Mouse (Mus musculus): ENCODE results near the gene 4930558C23Rik. TPM values are rescaled to one million over a fixed set of nuclear protein-coding genes. Genes with fewer than 3 reads are reported as not detected.
"Not testable (repeated sequence)": the region's sequence is repeated elsewhere in the genome, so short reads cannot be mapped to it uniquely, and the experiment has no call there.

4930558C23Rik gene
- polyA plus RNA-seq (2012; rRNA removed): not detected in 2 replicates

DNA sequence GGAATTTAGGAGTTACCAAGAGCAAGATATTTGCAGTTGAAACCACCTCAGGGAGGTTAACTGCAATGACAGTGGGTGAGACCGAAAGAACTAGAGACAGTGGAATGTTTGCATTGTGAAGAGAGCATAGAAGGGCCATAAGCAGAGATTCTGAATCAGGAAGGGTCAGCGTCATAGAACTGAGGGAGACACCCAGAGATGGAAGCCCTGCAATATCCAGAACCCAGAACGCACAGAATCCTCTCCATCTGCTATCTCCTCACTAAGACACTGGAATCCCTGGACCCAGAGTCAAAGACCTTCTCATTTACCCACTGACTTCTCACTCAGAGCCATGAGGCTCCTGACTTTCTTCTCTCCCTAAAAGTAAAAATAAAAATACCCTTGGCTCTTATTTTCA is at the start of gene 4930558C23Rik:
TSS of gene 4930558C23Rik (minus strand) at position 101 of the 400 bp plus-strand sequence.
- no peak for DNase-seq (ENCODE audit: extremely low spot score in 1 of 2, low spot score in 1 of 2)

DNA sequence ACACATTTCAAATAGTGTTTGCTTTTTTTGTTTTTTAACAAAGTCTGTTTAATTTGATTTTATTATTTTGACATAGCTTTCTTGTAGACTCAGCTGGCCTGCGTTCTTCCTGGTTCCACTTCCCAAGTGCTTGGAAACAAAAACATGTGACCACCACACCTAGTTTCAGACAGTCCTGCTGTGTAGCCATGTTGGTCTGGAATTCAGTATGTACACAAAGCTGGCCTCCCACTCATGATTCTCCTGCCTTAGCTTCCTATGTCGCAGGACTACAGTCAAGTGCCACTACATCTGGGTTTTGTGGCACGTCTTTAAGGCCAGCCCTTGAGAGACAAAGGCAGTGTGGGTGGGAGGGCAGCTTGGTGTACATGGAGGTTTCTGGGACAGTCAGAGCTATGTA is 48.3 kb upstream of the 4930558C23Rik start:
- DNase-seq (ENCODE audit: extremely low spot score in 1 of 2, low spot score in 1 of 2): no peak

- peak in 1 of 2 experiments; percentile 67 for DNase-seq (ENCODE audit: extremely low spot score in 1 of 2, low spot score in 1 of 2)
Measured at GRCm38 (mm10) chr3:95450408-95450807, 47.8 kb upstream of the 4930558C23Rik start.

- no peak for DNase-seq (ENCODE audit: extremely low spot score in 1 of 2, low spot score in 1 of 2)
Measured at GRCm38 (mm10) chr3:95445311-95445710, 42.7 kb upstream of the 4930558C23Rik start.

DNA sequence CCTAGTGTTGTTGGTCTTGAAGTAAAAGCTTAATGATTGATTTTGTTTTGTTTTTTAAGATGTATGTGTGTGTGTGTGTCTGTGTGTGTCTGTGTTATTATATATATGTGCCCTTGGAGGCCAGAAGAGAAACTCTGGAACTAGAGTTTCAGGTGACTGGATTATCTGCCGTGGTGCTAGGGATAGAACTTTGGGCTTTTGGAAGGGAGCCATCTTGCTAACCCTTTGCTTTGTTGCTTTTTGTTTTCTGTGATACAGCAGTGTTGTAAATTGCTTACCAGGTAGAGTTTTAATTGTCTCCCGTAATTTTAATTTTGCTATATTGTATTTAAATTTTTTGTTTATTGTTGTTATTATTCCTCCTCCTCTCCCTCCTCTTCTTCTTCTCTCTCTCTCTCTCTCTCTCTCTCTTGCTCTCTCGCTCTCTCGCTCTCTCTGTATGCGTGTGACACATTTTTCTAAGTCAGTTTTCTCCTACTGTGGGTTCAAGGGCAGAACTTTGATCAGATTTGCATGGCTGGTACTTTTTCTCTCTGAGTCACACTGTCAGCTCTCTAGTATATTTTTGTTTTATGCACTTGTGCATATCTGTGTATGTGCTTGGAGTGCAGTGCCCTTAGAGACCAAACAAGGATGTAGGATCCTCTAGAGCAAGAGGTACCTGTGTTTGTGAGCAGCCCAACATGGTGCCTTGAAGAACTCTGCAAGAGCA is 39.9 kb upstream of the 4930558C23Rik start:
- DNase-seq (ENCODE audit: extremely low spot score in 1 of 2, low spot score in 1 of 2): no peak

DNA sequence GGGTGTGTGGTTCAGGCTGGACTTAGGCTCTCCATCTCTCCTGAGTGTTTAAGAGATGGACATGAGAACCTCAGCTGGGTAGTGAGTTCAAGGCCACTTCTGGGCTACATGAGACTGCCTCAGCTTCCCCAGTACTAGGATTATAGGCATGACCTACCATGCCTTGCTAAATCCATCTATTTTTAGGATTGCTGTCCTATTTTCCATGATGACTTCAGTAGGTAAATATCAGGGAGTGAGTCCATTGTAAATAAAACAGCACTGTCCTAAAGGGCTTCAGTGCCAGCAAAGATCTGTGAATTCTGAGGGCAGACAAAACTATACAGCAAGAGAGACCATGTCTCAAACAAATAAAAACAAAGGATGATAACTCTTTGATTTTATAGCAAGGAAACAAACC is 37.0 kb upstream of the 4930558C23Rik start:
- DNase-seq (ENCODE audit: extremely low spot score in 1 of 2, low spot score in 1 of 2): no peak

GRCm38 (mm10) chr3:95438636-95439035 is 36.0 kb upstream of the 4930558C23Rik start:
- not testable (repeated sequence) for DNase-seq (ENCODE audit: extremely low spot score in 1 of 2, low spot score in 1 of 2)

- no peak for DNase-seq (ENCODE audit: extremely low spot score in 1 of 2, low spot score in 1 of 2)
Measured at GRCm38 (mm10) chr3:95435561-95435960, 32.9 kb upstream of the 4930558C23Rik start.

GRCm38 (mm10) chr3:95434983-95435370 is 32.3 kb upstream of the 4930558C23Rik start:
- DNase-seq (ENCODE audit: extremely low spot score in 1 of 2, low spot score in 1 of 2): no peak

GRCm38 (mm10) chr3:95434136-95434982 is 31.7 kb upstream of the 4930558C23Rik start, which contains the start of gene Arnt:
Arnt (plus strand) TSS chr3:95434388.
- DNase-seq (ENCODE audit: extremely low spot score in 1 of 2, low spot score in 1 of 2): peak; percentile 88 to 91

- DNase-seq (ENCODE audit: extremely low spot score in 1 of 2, low spot score in 1 of 2): no peak
Measured at GRCm38 (mm10) chr3:95433301-95433915, 30.8 kb upstream of the 4930558C23Rik start.

GRCm38 (mm10) chr3:95428423-95428822 is 25.8 kb upstream of the 4930558C23Rik start:
- DNase-seq (ENCODE audit: extremely low spot score in 1 of 2, low spot score in 1 of 2): not testable (repeated sequence)

DNA sequence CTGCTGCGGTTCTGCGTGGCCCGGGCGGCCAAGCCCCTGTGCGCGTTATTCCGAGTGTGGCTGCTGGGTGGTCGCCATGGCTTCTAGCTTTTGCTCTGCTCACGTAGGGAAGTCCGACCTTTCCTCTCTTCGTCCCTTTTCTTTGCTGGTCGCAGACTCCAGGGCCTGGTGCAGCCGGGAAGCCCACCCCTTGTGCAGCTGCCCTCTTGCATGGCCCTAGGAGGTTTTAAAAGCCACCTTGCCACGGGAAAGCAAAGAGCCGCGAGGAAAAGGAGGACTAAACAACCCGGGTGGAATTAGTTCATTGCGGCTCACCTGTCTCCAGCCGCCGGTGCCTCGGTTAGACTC is 25.2 kb upstream of the 4930558C23Rik start:
- DNase-seq (ENCODE audit: extremely low spot score in 1 of 2, low spot score in 1 of 2): not testable (repeated sequence)

- DNase-seq (ENCODE audit: extremely low spot score in 1 of 2, low spot score in 1 of 2): not testable (repeated sequence)
Measured at GRCm38 (mm10) chr3:95427117-95427890, 24.7 kb upstream of the 4930558C23Rik start.

- not testable (repeated sequence) for DNase-seq (ENCODE audit: extremely low spot score in 1 of 2, low spot score in 1 of 2)
Measured at GRCm38 (mm10) chr3:95426476-95426875, 23.8 kb upstream of the 4930558C23Rik start.

DNA sequence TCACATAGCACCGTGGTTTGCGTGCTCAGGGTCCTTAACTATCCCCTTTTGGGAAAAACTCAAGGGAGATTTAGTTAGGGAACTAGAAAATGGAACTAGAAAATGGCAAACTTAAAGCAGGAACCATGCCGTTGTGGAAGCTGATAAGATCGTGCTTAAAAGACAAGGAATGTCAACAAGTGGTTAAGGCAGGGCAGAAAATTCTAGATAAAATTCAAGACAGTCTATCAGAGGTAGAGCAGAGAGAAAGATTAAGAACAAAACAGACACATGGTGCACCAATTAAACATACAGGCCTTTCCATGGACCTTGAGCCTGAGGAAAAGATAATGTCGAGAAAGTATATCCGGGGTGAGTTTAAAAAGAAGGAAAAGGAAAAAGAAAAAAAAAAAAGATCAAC is 15.2 kb upstream of the 4930558C23Rik start:
- no peak for DNase-seq (ENCODE audit: extremely low spot score in 1 of 2, low spot score in 1 of 2)

- no peak for DNase-seq (ENCODE audit: extremely low spot score in 1 of 2, low spot score in 1 of 2)
Measured at GRCm38 (mm10) chr3:95412268-95412667, 9.6 kb upstream of the 4930558C23Rik start.

GRCm38 (mm10) chr3:95408852-95409251 is 6.2 kb upstream of the 4930558C23Rik start:
- no peak for DNase-seq (ENCODE audit: extremely low spot score in 1 of 2, low spot score in 1 of 2)

- no peak for DNase-seq (ENCODE audit: extremely low spot score in 1 of 2, low spot score in 1 of 2)
Measured at GRCm38 (mm10) chr3:95407728-95408127, 5.1 kb upstream of the 4930558C23Rik start.

- peak in 1 of 2 experiments; percentile 5 for DNase-seq (ENCODE audit: extremely low spot score in 1 of 2, low spot score in 1 of 2)
Measured at GRCm38 (mm10) chr3:95394385-95394784, 8.3 kb downstream of the 4930558C23Rik start.
